Mouse (Mus musculus): ENCODE results near the gene Shld2. TPM values are rescaled to one million over a fixed set of nuclear protein-coding genes. Genes with fewer than 3 reads are reported as not detected.

Gene Shld2
- polyA plus RNA-seq, 1 experiment from 2014 or later: 10.7 TPM

DNA sequence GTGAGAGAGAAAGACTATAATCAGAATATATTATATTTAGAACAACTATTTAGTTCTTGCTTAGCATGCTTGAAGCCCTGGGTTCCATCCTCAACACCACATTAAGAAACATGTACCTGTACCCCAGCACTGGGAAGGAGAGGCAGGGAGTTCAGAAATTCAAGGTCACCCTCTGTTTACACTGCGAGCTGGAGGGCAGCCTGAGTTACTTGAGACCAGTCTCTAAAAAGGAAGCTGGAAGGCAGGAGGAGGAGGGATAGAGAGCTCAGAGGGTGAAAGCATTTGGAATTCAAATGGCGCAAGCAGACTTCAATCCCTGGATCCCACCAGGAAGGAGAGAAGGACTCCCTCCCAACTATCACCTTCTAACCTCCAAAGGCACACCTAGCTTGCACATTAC lies 12.7 kb downstream of the Shld2 start:
- Histone ChIP-seq H3K9ac (no peak overlapping the region), H3K27me3 (ENCODE audit: insufficient read depth, low read length) (no peaks in the 10 kb centered on the region), H3K4me1 (ENCODE audit: insufficient read depth) (no peaks in the 10 kb centered on the region), H3K4me2 (no peak overlapping the region), H3K27ac (ENCODE audit: low read depth) (no peak overlapping the region), H3K4me3 (ENCODE audit: low read depth, low read length) (no peak overlapping the region), H3K36me3 (ENCODE audit: insufficient read depth) (no peaks in the 10 kb centered on the region), H3K9me3 (ENCODE audit: low read depth, low read length) (no peaks in the 10 kb centered on the region)
- TF ChIP-seq CTCF (IDR thresholded peaks at IDR 0.05; ENCODE audit: low read depth): no peak
- WGBS: 39% methylated on average over 2 of the region's 2 CpGs
- DNase-seq (no peak), ATAC-seq (ENCODE audit: insufficient read depth) (no peak)

DNA sequence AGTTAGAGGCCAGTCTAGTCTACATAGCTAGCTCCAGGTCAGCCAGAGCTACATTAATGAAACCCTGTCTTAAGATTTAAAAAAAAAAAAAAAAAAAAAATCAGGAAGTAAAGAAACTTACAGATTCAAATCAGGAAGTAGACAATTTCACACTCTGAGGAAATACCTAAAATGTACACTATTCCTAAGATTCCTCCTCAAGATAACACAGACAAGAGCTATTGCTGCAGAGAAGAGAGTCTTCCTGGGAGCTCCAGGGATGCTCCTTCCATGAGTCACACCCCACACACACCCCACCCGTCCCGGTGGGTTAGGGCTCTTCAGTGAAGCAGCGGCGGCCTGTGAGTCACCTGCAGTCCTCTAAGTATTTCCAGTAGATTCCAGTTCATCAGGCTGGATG lies 13.3 kb downstream of the Shld2 start:
- DNase-seq (no peak), ATAC-seq (ENCODE audit: insufficient read depth) (no peak)
- Histone ChIP-seq H3K9me3 (ENCODE audit: low read depth, low read length) (no peaks in the 10 kb centered on the region), H3K36me3 (ENCODE audit: insufficient read depth) (no peaks in the 10 kb centered on the region), H3K27me3 (ENCODE audit: insufficient read depth, low read length) (no peaks in the 10 kb centered on the region), H3K9ac (no peak overlapping the region), H3K4me3 (ENCODE audit: low read depth, low read length) (no peak overlapping the region), H3K4me1 (ENCODE audit: insufficient read depth) (no peaks in the 10 kb centered on the region), H3K27ac (ENCODE audit: low read depth) (no peak overlapping the region), H3K4me2 (no peak overlapping the region)
- TF ChIP-seq CTCF (IDR thresholded peaks at IDR 0.05; ENCODE audit: low read depth): no peak
- WGBS: 36% methylated on average over 4 of the region's 4 CpGs

DNA sequence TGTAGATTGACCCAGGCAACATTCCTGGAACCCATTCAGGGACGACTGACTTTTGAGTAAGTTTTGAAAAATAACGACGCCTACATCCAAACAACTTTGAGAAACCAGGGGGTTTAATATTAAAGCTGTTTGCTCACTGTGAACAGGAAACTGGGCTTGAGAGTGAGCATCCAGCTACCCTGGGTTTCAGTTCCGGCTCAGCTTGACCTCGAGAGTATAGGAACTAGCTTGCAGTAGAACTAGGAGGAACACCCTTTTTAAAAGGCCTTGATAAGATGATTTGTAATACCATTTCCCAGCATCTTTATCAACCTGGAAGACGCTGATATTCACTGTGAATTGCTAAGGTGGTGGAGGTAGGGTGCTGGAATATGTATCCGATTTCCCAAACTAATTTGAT lies 13.9 kb downstream of the Shld2 start:
- 78% methylated on average over 7 of the region's 7 CpGs for WGBS
- no peaks in the 10 kb centered on the region for H3K9me3 ChIP-seq (ENCODE audit: low read depth, low read length)

DNA sequence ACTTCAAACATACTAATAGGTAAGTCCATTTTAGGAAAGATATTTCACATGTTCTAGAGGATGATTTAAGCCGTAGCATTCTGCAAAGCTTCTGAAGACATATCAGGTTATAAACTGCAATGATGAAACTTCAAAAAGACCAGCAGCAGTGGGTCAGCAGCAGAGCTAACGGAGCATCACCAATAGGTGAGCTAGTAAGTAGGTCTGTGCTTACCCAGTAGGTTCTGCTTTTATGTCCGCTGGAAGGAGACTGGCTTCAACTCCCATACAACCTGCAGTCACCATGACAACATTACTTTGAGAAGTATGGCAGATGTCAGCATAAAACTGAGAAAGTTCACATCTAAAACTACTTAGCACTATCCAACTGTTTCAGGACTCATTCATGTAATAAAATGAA lies 16.7 kb downstream of the Shld2 start:
- ATAC-seq (ENCODE audit: insufficient read depth) (no peak), DNase-seq (no peak)
- 84% methylated on average over 3 of the region's 3 CpGs for WGBS
- Histone ChIP-seq H3K27ac (ENCODE audit: low read depth) (no peak overlapping the region), H3K9ac (no peak overlapping the region), H3K4me2 (no peak overlapping the region), H3K4me3 (ENCODE audit: low read depth, low read length) (no peak overlapping the region), H3K4me1 (ENCODE audit: insufficient read depth) (no peaks in the 10 kb centered on the region), H3K36me3 (ENCODE audit: insufficient read depth) (no peaks in the 10 kb centered on the region), H3K9me3 (ENCODE audit: low read depth, low read length) (no peaks in the 10 kb centered on the region), H3K27me3 (ENCODE audit: insufficient read depth, low read length) (no peaks in the 10 kb centered on the region)
- TF ChIP-seq CTCF (IDR thresholded peaks at IDR 0.05; ENCODE audit: low read depth): no peak

More for the DNA sequence above, 13.9 kb downstream of the Shld2 start:
- no peaks in the 10 kb centered on the region for H3K4me1 ChIP-seq (ENCODE audit: insufficient read depth)
- H3K27me3 ChIP-seq (ENCODE audit: insufficient read depth, low read length): no peaks in the 10 kb centered on the region
- ATAC-seq (ENCODE audit: insufficient read depth): no peak
- H3K9ac ChIP-seq: no peak overlapping the region
- DNase-seq: no peak
- TF ChIP-seq CTCF (IDR thresholded peaks at IDR 0.05; ENCODE audit: low read depth): no peak
- no peak overlapping the region for H3K27ac ChIP-seq (ENCODE audit: low read depth)
- H3K4me3 ChIP-seq (ENCODE audit: low read depth, low read length): no peak overlapping the region
- H3K36me3 ChIP-seq (ENCODE audit: insufficient read depth): no peaks in the 10 kb centered on the region
- H3K4me2 ChIP-seq: no peak overlapping the region

DNA sequence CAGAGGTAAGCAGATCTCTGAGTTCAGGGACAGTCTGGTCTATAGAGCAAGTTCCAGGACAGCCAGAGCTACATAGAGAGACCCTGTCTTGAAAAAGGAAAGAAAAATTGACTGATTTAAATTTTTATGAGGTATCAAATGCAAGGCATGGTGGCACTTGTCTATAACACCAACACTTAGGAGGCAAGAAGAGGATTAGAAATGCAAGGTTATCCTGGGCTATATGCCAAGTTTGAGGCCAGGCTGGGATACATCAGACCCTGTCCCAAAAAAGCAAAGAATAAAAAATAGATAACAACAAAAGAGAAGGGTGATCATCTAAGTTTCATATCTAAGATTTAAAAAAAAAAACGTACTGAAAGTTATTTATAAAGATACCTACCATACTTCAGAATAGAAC lies 20.1 kb downstream of the Shld2 start:
- H3K4me3 ChIP-seq (ENCODE audit: low read depth, low read length): no peak overlapping the region
- DNase-seq (peak; percentile 72), ATAC-seq (ENCODE audit: insufficient read depth) (peak; percentile 75; the same call in 1 of the 2 replicates)
- H3K4me1 ChIP-seq (ENCODE audit: insufficient read depth): no peaks in the 10 kb centered on the region
- 29% methylated on average over 1 of the region's 1 CpGs for WGBS
- H3K27me3 ChIP-seq (ENCODE audit: insufficient read depth, low read length): no peaks in the 10 kb centered on the region
- no peak overlapping the region for H3K27ac ChIP-seq (ENCODE audit: low read depth)
- TF ChIP-seq CTCF (IDR thresholded peaks at IDR 0.05; ENCODE audit: low read depth): no peak
- H3K9ac ChIP-seq: no peak overlapping the region
- H3K36me3 ChIP-seq (ENCODE audit: insufficient read depth): no peaks in the 10 kb centered on the region
- H3K9me3 ChIP-seq (ENCODE audit: low read depth, low read length): no peaks in the 10 kb centered on the region
- H3K4me2 ChIP-seq: no peak overlapping the region

DNA sequence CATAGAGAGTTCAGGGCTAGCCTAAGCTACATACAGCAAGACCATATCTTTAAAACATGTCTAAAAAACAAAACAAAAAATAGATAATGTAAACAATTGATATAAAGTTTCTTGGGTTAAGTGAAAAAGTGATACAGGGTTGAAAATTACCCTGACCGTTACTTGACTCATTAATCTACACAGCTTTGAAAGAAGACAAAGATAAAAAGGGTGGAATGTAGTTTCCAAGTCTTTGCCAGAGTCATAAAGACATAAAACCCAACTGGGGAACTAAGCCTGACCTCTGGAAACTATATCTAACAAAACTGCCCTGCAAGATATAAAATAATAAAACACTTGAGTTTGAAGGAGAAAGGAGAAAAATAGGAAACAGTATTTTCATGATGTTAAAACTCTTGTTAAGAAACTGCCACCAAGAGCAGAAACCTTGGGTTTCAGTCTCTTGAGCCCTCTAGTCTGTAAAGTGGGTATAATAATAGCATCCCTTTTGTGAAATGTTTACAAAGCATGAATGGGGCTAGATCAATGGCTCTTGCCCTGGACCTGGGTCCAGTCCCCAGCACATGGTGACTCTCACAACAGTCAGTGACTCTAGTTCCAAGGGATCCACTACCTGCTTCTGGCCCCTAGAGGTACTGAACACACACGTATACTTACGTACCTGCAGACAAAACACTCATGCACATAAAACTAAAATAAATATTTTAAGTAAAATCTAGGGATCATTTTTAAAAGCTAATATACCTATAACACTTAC lies 20.9 kb downstream of the Shld2 start:
- no peaks in the 10 kb centered on the region for H3K9me3 ChIP-seq (ENCODE audit: low read depth, low read length)
- H3K9ac ChIP-seq: no peak overlapping the region
- WGBS: 70% methylated on average over 3 of the region's 3 CpGs
- DNase-seq: no peak
- H3K4me1 ChIP-seq (ENCODE audit: insufficient read depth): no peaks in the 10 kb centered on the region
- no peak overlapping the region for H3K27ac ChIP-seq (ENCODE audit: low read depth)
- no peaks in the 10 kb centered on the region for H3K36me3 ChIP-seq (ENCODE audit: insufficient read depth)
- no peak for ATAC-seq (ENCODE audit: insufficient read depth)
- no peaks in the 10 kb centered on the region for H3K27me3 ChIP-seq (ENCODE audit: insufficient read depth, low read length)
- no peak overlapping the region for H3K4me3 ChIP-seq (ENCODE audit: low read depth, low read length)
- TF ChIP-seq CTCF (IDR thresholded peaks at IDR 0.05; ENCODE audit: low read depth): no peak
- no peak overlapping the region for H3K4me2 ChIP-seq

DNA sequence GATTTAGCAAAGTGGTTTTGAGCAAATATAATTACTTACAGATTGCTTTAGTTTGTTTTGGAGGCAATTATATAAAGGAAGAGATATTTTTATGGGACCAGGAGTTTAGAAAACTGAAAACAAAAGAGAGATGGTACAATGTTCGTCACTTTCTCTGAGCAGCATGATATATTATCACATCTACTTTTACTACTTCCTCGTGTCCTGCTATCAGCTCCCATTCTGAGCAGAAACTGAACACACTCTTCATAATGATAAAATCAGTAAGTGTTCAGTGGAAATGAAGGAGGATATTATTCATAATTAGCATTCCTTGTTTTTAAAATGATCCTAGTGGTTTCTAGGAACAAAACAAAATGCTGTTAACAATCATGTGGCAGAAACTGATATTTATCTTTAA lies 21.9 kb downstream of the Shld2 start:
- ATAC-seq (ENCODE audit: insufficient read depth) (no peak), DNase-seq (no peak)
- Histone ChIP-seq H3K27me3 (ENCODE audit: insufficient read depth, low read length) (no peaks in the 10 kb centered on the region), H3K4me3 (ENCODE audit: low read depth, low read length) (no peak overlapping the region), H3K9me3 (ENCODE audit: low read depth, low read length) (no peaks in the 10 kb centered on the region), H3K36me3 (ENCODE audit: insufficient read depth) (no peaks in the 10 kb centered on the region), H3K4me1 (ENCODE audit: insufficient read depth) (no peaks in the 10 kb centered on the region), H3K27ac (ENCODE audit: low read depth) (no peak overlapping the region), H3K4me2 (no peak overlapping the region), H3K9ac (no peak overlapping the region)
- WGBS: 66% methylated on average over 2 of the region's 2 CpGs
- TF ChIP-seq CTCF (IDR thresholded peaks at IDR 0.05; ENCODE audit: low read depth): no peak

Data from lung, embryonic 14.5 days (tissue).